Mouse (Mus musculus) brain, embryonic 14.5 days (tissue): Measurements from ENCODE around the gene Limch1. TPM values are rescaled to one million over a fixed set of nuclear protein-coding genes. Genes with fewer than 3 reads are reported as not detected.

ENCODE experiments used
- DNase-seq: peaks from one replicate; pipeline ENCODE4 v3.0.0-alpha.2; 2011; ENCODE audit warnings: low read depth
- CTCF ChIP-seq: fragments of 200-500 bp; IDR thresholded peaks from 2 replicates; pipeline ENCODE4 v1.5.1; 2012; ENCODE audit warnings: inconsistent platforms, mild to moderate bottlenecking, moderate library complexity, borderline replicate concordance; ENCODE audit not compliant: insufficient read depth, insufficient read length; ENCODE audit errors: extremely low read depth
- POLR2A ChIP-seq: fragments of 200-500 bp; IDR thresholded peaks from 2 replicates; pipeline ENCODE4 v1.6.1; 2012; ENCODE audit warnings: mild to moderate bottlenecking, inconsistent platforms, borderline replicate concordance; ENCODE audit not compliant: poor library complexity, insufficient read depth, insufficient read length, severe bottlenecking; ENCODE audit errors: extremely low read depth
- polyA plus RNA-seq: library from polyadenylated mRNA; depleted of rRNA; stranded (reverse); fragments of >200 nt; gene quantifications from 2 replicates; pipeline ENCODE4 v1.2.3, GENCODE M21; 2012

Limch1 gene
- polyA plus RNA-seq, 1 experiment, result 37.8 TPM

DNA sequence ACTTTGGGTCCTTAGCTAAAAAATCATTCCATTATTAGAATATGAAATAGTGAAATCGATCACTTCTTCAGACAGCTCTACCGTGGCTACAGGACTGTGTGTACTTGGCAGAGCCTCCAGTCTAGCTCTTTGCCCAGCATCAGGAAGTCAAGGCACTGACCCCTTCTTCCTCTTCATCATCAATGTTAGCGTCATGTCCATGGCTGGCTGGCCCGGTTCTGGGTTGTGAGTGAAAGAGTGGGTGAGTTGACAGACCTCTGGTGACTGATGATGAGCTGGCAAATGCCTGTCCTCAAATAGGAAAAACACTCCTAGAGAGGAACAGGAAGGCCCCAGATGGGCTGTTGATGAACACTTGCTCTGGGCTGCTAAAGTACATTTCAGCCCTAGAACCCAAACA is 103.5 kb downstream of the Limch1 start:
- no peak for TF ChIP-seq POLR2A
- TF ChIP-seq CTCF, result no peak
- DNase-seq, result no peak

DNA sequence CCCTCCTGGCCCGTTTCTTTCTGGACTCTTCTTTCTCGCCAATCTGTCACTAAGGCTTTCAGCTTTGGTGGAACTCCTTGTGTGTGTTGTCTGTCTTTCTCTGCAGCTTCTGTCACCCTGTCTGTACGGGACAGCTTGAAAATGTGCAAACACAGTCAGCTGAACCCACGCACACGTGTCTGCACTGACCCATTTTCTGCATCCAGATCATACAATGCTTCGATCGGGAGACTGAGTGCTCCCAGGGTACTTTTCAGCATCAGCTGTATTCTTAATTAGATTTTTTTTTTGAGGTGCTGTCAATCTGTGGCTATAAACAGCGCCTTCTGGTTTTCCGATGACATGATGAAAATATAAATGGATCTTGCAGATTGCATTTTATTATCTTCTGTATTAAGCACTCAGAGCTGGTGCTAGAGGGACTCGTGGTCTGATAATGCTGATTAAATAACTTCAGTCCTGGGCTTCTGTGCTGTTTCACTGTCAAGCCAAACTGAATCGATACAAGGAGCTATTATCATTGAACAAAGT is 105.2 kb downstream of the Limch1 start:
- peak; percentile 66 for DNase-seq
- TF ChIP-seq CTCF, result no peak
- no peak for TF ChIP-seq POLR2A

DNA sequence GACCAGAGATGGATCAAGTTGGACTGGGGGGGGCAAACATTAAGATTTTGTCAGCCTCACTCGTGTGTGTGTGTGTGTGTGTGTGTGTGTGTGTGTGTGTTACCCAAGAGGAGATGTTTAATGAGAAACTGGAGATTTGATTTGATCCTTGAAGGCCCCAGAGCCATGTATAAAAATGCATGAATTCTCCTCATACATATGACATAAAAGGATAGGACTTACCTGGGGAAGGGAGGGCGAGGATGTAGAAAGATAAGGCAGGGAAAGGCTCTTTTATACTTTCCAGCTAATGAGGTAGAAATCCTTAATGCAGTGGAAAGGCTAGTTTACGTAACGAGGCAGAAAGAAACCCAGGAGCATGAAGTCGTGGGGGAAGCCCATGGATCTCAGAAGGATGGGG is 106.1 kb downstream of the Limch1 start:
- TF ChIP-seq CTCF, result no peak
- no peak for TF ChIP-seq POLR2A
- peak; percentile 31 for DNase-seq

DNA sequence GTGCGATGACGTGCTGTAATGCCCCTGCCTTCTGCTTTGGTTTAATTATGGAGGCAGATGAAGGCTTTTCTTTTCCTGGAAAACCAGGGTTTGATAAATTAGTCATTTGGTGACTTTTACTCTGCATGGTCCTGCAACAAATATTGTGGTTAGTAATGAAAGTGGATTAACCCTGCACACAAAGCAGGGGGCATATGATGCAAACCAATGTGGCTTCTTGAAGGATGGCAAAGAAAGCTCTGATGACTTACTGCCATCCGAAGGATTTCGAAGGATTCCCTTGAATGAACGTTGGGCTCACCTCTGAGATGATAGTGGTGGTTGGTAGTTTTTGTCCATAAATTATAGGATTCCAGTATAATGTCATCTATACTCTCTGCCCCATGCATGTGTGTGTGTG is 108.6 kb downstream of the Limch1 start:
- TF ChIP-seq POLR2A, result no peak
- no peak for TF ChIP-seq CTCF
- DNase-seq, result no peak

DNA sequence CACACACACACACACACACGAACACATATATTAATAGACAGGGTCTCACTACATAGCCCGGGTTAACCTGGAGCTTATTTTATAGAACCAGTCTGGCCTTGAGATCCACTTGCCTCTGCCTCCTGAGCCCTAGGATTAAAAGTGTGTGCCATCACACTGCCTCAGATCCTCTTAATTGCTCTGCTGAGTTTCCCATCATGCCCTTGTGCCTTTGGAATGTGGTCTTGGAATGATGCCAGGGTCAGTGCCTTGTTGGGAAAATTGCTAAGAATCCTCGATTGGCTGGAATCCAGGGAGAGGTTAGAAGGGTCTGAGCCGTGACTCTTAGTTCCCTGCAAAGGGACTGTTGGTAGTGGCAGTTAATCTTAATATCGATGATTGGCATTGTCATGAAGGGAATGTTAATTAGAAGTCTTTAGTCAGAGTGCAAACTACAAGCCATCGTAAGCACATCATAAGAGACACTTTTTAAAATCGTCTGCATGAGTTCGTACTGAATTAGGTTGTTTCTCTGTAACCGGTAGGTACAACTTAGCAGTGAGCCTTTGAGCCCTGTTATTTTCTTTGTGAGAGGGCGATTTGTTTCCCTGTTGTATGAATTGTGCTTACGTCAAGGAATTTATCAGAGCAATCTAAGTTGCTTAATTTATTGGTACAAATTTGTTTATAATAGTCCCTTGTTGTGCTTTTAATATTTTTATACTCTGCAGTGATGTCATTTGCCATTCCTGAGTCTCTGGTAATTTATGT is 109.9 kb downstream of the Limch1 start:
- DNase-seq, result peak; percentile 89
- TF ChIP-seq POLR2A, result no peak
- no peak for TF ChIP-seq CTCF

DNA sequence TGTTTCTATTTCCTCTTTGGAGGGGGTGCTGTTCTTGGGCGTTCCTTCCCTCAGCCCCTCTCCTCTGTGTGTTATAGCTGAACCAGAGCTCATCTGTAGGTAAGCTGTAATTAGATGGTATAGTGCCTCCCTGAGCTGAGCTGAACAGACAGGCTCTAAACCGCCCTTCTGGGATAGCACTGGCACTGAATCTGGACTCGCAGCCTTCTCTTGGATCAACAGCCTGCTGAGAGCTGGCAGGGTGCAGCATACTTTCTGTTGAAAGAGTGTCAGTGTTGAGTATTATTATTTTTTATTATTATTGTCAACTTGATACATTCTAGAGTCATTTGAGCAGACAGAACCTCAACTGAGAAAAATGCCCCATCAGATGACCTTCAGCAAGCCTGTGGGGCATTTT is 113.9 kb downstream of the Limch1 start:
- TF ChIP-seq POLR2A (no peak), CTCF (no peak)
- peak; percentile 28 for DNase-seq

DNA sequence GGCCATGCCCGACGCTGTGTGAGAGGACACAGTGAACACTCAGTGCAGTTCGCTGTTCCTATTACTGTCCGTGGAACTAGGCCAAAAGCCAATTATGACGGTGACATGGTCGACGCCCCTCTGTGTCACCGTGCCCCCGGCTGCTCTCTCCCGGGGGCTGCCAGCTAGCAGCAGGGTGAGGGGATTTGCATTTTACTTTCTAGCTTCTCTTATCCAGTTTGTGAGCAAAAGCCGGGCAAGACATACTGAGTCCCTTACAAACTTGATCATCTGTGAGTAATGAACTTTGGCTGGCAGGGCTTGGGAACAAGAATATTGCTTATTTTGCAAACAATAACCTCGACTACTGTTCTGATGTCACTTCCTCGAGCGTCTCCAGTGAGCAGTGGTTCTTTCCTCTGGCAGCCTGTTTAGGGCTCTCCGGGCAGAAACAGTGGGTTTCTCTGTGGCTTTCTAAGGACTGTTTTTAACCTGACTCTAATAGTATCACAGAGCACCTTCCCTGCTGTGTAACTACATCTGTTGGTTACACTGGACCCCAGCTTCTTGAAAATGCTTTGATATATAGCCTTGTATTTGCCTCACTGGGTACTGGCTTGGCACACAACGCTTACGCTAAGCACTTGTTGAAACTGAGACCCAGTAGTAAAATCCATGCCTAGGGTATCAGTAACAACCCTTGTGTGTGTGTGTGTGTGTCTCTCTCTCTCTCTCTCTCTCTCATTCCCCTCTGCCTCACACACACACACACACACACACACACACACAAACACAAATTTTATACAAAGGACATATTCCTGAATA is 115.8 kb downstream of the Limch1 start:
- TF ChIP-seq POLR2A, result no peak
- no peak for TF ChIP-seq CTCF
- DNase-seq, result peak; percentile 89

DNA sequence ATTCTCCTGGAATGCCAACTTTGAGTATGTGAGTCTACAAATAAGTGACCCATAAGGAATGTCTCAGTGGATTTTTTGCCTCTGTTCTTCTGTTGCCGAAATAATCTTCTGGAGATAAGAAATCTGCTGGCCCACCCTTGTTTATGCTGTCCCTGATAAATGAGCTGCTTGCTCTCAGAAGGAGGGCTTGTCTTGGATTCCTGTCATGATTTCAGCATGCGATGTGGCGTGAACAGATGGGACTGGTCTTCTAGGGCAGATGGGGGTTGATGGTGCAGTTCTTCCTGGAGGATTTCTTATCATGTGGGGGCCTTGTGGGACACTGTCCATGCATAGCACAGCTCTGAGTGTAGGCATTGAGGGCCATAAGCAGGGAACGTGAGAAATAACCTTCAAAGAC is 116.5 kb downstream of the Limch1 start:
- TF ChIP-seq CTCF (no peak), POLR2A (no peak)
- DNase-seq, result peak; percentile 66

DNA sequence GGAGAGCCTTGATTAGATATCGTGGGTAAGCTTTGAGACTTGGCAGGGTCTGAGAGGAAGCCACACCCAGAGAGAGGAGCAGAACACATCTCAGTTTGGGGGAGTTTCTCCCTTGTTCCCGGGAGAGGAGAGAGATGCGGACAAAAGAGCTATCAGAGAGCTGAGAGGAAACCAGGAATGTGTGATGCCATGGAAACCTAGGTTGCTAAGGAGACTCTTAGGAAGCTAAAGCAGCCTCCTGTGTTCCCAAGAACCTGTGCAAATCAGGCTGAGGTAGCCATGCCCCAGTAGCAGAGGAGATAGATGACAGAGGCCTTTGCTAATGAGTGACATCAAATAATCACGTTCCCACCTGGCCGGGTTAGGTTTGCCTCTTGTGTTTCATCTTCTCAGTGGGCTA is 119.6 kb downstream of the Limch1 start:
- TF ChIP-seq POLR2A (no peak), CTCF (no peak)
- DNase-seq, result peak; percentile 83

DNA sequence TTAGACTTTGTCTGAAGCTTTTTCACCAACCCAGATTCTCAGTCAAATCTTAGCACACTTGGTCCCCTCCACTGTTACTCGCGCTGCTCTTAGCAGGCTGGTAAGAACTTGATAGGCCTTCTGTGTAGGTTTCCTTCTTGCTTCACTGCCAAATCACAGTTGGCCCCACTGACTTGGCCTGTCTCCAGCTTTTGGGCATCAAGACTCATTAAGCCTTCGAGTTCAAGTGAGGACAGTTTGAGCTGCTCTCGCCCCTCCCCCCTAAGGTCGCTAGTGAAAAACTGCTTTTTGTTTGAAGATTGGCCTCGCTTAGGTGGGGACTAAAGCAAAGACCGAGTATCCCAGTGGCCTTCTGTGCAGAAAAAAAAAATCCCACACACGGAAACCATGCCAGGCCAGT is 120.4 kb downstream of the Limch1 start:
- peak; percentile 95 for DNase-seq

DNA sequence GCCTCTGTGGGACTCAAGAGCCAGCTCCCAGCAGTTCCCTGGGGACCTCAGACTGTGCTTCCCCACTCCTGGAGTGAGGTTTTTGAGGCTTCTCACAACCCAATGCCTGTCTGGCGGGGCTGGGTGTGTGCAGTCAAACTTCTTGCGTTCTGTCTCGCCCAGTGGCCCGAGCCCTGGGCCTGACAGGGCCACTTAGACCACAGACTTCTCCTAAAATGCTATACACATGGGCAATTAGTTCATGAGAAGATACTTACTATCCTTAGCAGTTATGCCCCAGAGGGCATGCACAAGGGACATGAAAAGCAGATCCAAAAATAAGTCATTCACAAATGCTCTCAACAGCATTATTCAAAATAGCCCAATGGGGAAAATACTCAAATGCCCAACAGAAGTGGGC is 123.9 kb downstream of the Limch1 start:
- no peak for DNase-seq
- TF ChIP-seq CTCF (no peak), POLR2A (no peak)

More for the DNA sequence above, 120.4 kb downstream of the Limch1 start:
- TF ChIP-seq POLR2A, result no peak
- TF ChIP-seq CTCF, result no peak
